Mouse (Mus musculus) ES-CJ7 (cell line): ENCODE measurements at regions not wholly inside any gene's neighbourhood (a gene's known extent, or its start where the extent isn't known, plus 50 kb on each side); places are given as distances from the start of the nearest gene placed in this dataset.

ENCODE experiments used
- DNase-seq: peaks from one replicate; pipeline ENCODE4 v3.0.0; 2011; ENCODE audit warnings: low read depth, low spot score

GRCm38 (mm10) chr4:11903861-11904260 is 77.2 kb downstream of the Gm10604 start:
- DNase-seq: peak; percentile 36

- no peak for DNase-seq
These were observed 77.7 kb downstream of the Gm10604 start for GRCm38 (mm10) chr4:11903401-11903800.

- DNase-seq: no peak
These were observed 81.0 kb downstream of the Gm10604 start for GRCm38 (mm10) chr4:11899979-11900624.

- no peak for DNase-seq
These were observed 83.8 kb downstream of the Gm10604 start for GRCm38 (mm10) chr4:11897231-11897630.

GRCm38 (mm10) chr4:11895857-11896825 is 84.9 kb downstream of the Gm10604 start:
- no peak for DNase-seq

- DNase-seq: no peak
These were observed 87.4 kb downstream of the Gm10604 start for GRCm38 (mm10) chr4:11893560-11894205.

- DNase-seq: no peak
These were observed 91.9 kb downstream of the Gm10604 start for GRCm38 (mm10) chr4:11889039-11889600.

- no peak for DNase-seq
These were observed 93.7 kb downstream of the Gm10604 start for GRCm38 (mm10) chr4:11887377-11887776.

GRCm38 (mm10) chr4:11885499-11885898 is 95.6 kb downstream of the Gm10604 start:
- no peak for DNase-seq

- no peak for DNase-seq
These were observed 96.2 kb downstream of the Gm10604 start for GRCm38 (mm10) chr4:11884818-11885217.

- no peak for DNase-seq
These were observed 97.8 kb downstream of the Gm10604 start for GRCm38 (mm10) chr4:11883295-11883694.

GRCm38 (mm10) chr4:11882666-11883065 is 98.4 kb downstream of the Gm10604 start:
- no peak for DNase-seq

- DNase-seq: no peak
These were observed 102.4 kb downstream of the Gm10604 start for GRCm38 (mm10) chr4:11878638-11879037.

- DNase-seq: no peak
These were observed 103.1 kb downstream of the Gm10604 start for GRCm38 (mm10) chr4:11877945-11878344.

GRCm38 (mm10) chr4:11876009-11876408 is 105.1 kb downstream of the Gm10604 start:
- no peak for DNase-seq

- no peak for DNase-seq
These were observed 106.3 kb downstream of the Gm10604 start for GRCm38 (mm10) chr4:11874586-11875264.

- no peak for DNase-seq
These were observed 109.0 kb downstream of the Gm10604 start for GRCm38 (mm10) chr4:11872036-11872435.

GRCm38 (mm10) chr4:11869721-11870120 is 111.3 kb downstream of the Gm10604 start:
- no peak for DNase-seq

- no peak for DNase-seq
These were observed 112.5 kb downstream of the Gm10604 start for GRCm38 (mm10) chr4:11868565-11868964.
